Mouse (Mus musculus): ENCODE measurements around the gene Btnl6.
"Not testable (repeated sequence)": the region's sequence is repeated elsewhere in the genome, so short reads cannot be mapped to it uniquely, and the experiment has no call there.

Btnl6 gene

GRCm38 (mm10) chr17:34517252-34517651 is at the start of gene Btnl6:
Gene Btnl6, minus strand, starts transcription at chr17:34517352.
- ChIA-PET CTCF (interaction anchor here in 2 of 4 experiments (0.6 to 0.7 kb wide), 2 partner anchors 78 to 121 kb away, joined by 3 to 4 read pairs; no protein-coding TSS in a partner anchor), POLR2A (no interaction called here)

GRCm38 (mm10) chr17:34564796-34565195 is 47.6 kb upstream of the Btnl6 start:
- POLR2A ChIA-PET, result interaction anchor here in 3 of 4 experiments (0.5 to 2.4 kb wide), 11 partner anchors 8 to 446 kb away, joined by 3 to 8 read pairs (median 3); partner anchors contain the start of genes Gpsm3 (in 1 of the 3), H2-DMa (in 1 of the 3) and Pbx2 (in 1 of the 3)
- CTCF ChIA-PET, result interaction anchor here in 3 of 4 experiments (0.6 to 3.4 kb wide), 10 partner anchors 8 to 315 kb away, joined by 3 to 21 read pairs (median 4); partner anchors contain the start of gene BC051142 (in 1 of the 3)

- CTCF ChIA-PET, result interaction anchor here (0.5 to 3.4 kb wide), 16 partner anchors 8 to 603 kb away, joined by 3 to 21 read pairs (median 4); partner anchors contain the start of genes BC051142 (in 1 of the 4) and H2-Aa (in 1 of the 4)
- POLR2A ChIA-PET, result interaction anchor here (0.5 to 2.4 kb wide), 18 partner anchors 8 to 533 kb away, joined by 3 to 10 read pairs (median 4); partner anchors contain the start of genes Gpsm3 (in 2 of the 4), Agpat1 (in 1 of the 4), Pbx2 (in 1 of the 4) and Rnf5 (in 1 of the 4)
Measured at GRCm38 (mm10) chr17:34564003-34564421, 46.9 kb upstream of the Btnl6 start, which contains the start of gene Notch4. Gene Notch4, plus strand, starts transcription at chr17:34564268.

GRCm38 (mm10) chr17:34563354-34563753 is 46.2 kb upstream of the Btnl6 start:
- CTCF ChIA-PET, result interaction anchor here in 3 of 4 experiments (0.7 to 3.4 kb wide), 10 partner anchors 8 to 242 kb away, joined by 3 to 21 read pairs (median 4); partner anchors contain the start of gene BC051142 (in 1 of the 3)
- POLR2A ChIA-PET, result interaction anchor here in 3 of 4 experiments (0.7 to 2.4 kb wide), 9 partner anchors 9 to 442 kb away, joined by 3 to 8 read pairs (median 4); partner anchors contain the start of genes Gpsm3 (in 2 of the 3), Agpat1 (in 1 of the 3), Pbx2 (in 1 of the 3) and Rnf5 (in 1 of the 3)

GRCm38 (mm10) chr17:34562595-34562994 is 45.4 kb upstream of the Btnl6 start:
- ChIA-PET POLR2A (interaction anchor here in 2 of 4 experiments (0.5 to 1.7 kb wide), 7 partner anchors 9 to 822 kb away, joined by 3 to 7 read pairs (median 4); partner anchors contain the start of gene Pbx2 (in 1 of the 2)), CTCF (interaction anchor here in 2 of 4 experiments (0.6 to 1.2 kb wide), 3 partner anchors 10 to 120 kb away, joined by 3 to 4 read pairs (median 3); no protein-coding TSS in a partner anchor)

GRCm38 (mm10) chr17:34561200-34561599 is 44.0 kb upstream of the Btnl6 start:
- ChIA-PET POLR2A (interaction anchor here in 2 of 4 experiments (0.6 to 0.7 kb wide), 7 partner anchors 11 to 371 kb away, joined by 3 to 4 read pairs (median 3); partner anchors contain the start of genes Gpsm3 (in 1 of the 2) and Ppt2 (in 1 of the 2)), CTCF (interaction anchor here in 2 of 4 experiments (0.6 to 0.7 kb wide), 7 partner anchors 25 to 680 kb away, joined by 3 to 17 read pairs (median 6); partner anchors contain the start of gene BC051142 (in 1 of the 2))

GRCm38 (mm10) chr17:34560438-34560837 is 43.3 kb upstream of the Btnl6 start:
- POLR2A ChIA-PET, result interaction anchor here in 2 of 4 experiments (0.6 to 0.7 kb wide), 3 partner anchors 30 to 253 kb away, joined by 3 to 4 read pairs (median 4); partner anchors contain the start of gene Gpsm3 (in 1 of the 2)
- CTCF ChIA-PET, result interaction anchor here (0.6 to 0.9 kb wide), 6 partner anchors 121 to 681 kb away, joined by 3 to 9 read pairs (median 7); partner anchors contain the start of gene H2-Eb1 (in 1 of the 4)

GRCm38 (mm10) chr17:34559895-34560294 is 42.7 kb upstream of the Btnl6 start:
- ChIA-PET POLR2A (interaction anchor here in 1 of 4 experiments (0.6 kb wide), 1 partner anchor 135 kb away, joined by 4 read pairs; no protein-coding TSS in a partner anchor), CTCF (interaction anchor here in 3 of 4 experiments (0.6 to 1.0 kb wide), 5 partner anchors 23 to 254 kb away, joined by 3 to 8 read pairs (median 3); partner anchors contain the start of gene H2-Eb1 (in 1 of the 3))

- POLR2A ChIA-PET, result interaction anchor here in 1 of 4 experiments (0.6 to 1.0 kb wide), 2 partner anchors 10 to 291 kb away, joined by 3 to 6 read pairs; no protein-coding TSS in a partner anchor
- CTCF ChIA-PET, result interaction anchor here (0.5 to 1.5 kb wide), 9 partner anchors 13 to 489 kb away, joined by 3 to 17 read pairs (median 3); partner anchors contain the start of genes Agpat1 (in 1 of the 4) and Rnf5 (in 1 of the 4)
Measured at GRCm38 (mm10) chr17:34559116-34559515, 42.0 kb upstream of the Btnl6 start.

GRCm38 (mm10) chr17:34557411-34557810 is 40.3 kb upstream of the Btnl6 start:
- CTCF ChIA-PET, result no interaction called here
- POLR2A ChIA-PET, result interaction anchor here in 1 of 4 experiments (0.6 kb wide), 1 partner anchor 89 kb away, joined by 3 read pairs; the partner anchor contains the start of gene Atf6b

GRCm38 (mm10) chr17:34556406-34556805 is 39.3 kb upstream of the Btnl6 start:
- CTCF ChIA-PET, result interaction anchor here (0.5 to 2.8 kb wide), 11 partner anchors 8 to 668 kb away, joined by 3 to 21 read pairs (median 5); partner anchors contain the start of genes BC051142 (in 1 of the 4) and Notch4 (in 1 of the 4)
- POLR2A ChIA-PET, result no interaction called here

- CTCF ChIA-PET, result interaction anchor here (0.5 to 2.9 kb wide), 70 partner anchors 8 to 626 kb away, joined by 3 to 21 read pairs (median 4); partner anchors contain the start of genes Notch4 (in 3 of the 4), BC051142 (in 2 of the 4), Pbx2 (in 2 of the 4) and Agpat1 (in 1 of the 4)
- POLR2A ChIA-PET, result interaction anchor here in 3 of 4 experiments (0.6 to 1.9 kb wide), 12 partner anchors 9 to 613 kb away, joined by 3 to 7 read pairs (median 3); partner anchors contain the start of gene Notch4 (in 1 of the 3)
Measured at GRCm38 (mm10) chr17:34555483-34555882, 38.3 kb upstream of the Btnl6 start.

- ChIA-PET POLR2A (interaction anchor here in 1 of 4 experiments (0.7 kb wide), 1 partner anchor 300 kb away, joined by 3 read pairs; no protein-coding TSS in a partner anchor), CTCF (no interaction called here)
Measured at GRCm38 (mm10) chr17:34549843-34550242, 32.7 kb upstream of the Btnl6 start.

- ChIA-PET CTCF (no interaction called here), POLR2A (interaction anchor here in 2 of 4 experiments (0.7 to 0.9 kb wide), 2 partner anchors 9 to 19 kb away, joined by 3 read pairs; no protein-coding TSS in a partner anchor)
Measured at GRCm38 (mm10) chr17:34549156-34549555, 32.0 kb upstream of the Btnl6 start.

- ChIA-PET CTCF (interaction anchor here in 2 of 4 experiments (0.6 to 1.5 kb wide), 2 partner anchors 8 to 26 kb away, joined by 3 to 5 read pairs; no protein-coding TSS in a partner anchor), POLR2A (interaction anchor here in 2 of 4 experiments (0.6 to 1.2 kb wide), 3 partner anchors 8 to 582 kb away, joined by 3 to 4 read pairs (median 3); no protein-coding TSS in a partner anchor)
Measured at GRCm38 (mm10) chr17:34547601-34548000, 30.4 kb upstream of the Btnl6 start.

GRCm38 (mm10) chr17:34546797-34547196 is 29.6 kb upstream of the Btnl6 start:
- POLR2A ChIA-PET, result interaction anchor here in 2 of 4 experiments (1.2 to 1.8 kb wide), 5 partner anchors 9 to 148 kb away, joined by 3 to 4 read pairs (median 3); partner anchors contain the start of gene BC051142 (in 1 of the 2)
- CTCF ChIA-PET, result interaction anchor here in 3 of 4 experiments (0.9 to 1.5 kb wide), 4 partner anchors 9 to 106 kb away, joined by 3 to 5 read pairs (median 4); no protein-coding TSS in a partner anchor

GRCm38 (mm10) chr17:34543567-34543966 is 26.4 kb upstream of the Btnl6 start:
- CTCF ChIA-PET, result interaction anchor here in 1 of 4 experiments (1.0 to 1.5 kb wide), 2 partner anchors 12 kb away, joined by 3 read pairs; no protein-coding TSS in a partner anchor
- POLR2A ChIA-PET, result not testable (repeated sequence)

GRCm38 (mm10) chr17:34532671-34533070 is 15.5 kb upstream of the Btnl6 start:
- ChIA-PET POLR2A (no interaction called here), CTCF (no interaction called here)

Data from embryonic stem cell, embryonic (primary cell).